Mouse (Mus musculus) forebrain, embryonic 13.5 days (tissue): ENCODE data around the gene Tmem98. TPM values are rescaled to one million over a fixed set of nuclear protein-coding genes. Genes with fewer than 3 reads are reported as not detected.

Experiments
- ATAC-seq: fragments of 200-750 bp; cut with Nextera tagmentation; 2 replicates; pipeline ENCODE4 v1.8.0; 2017
- H3K27ac ChIP-seq: fragments of 300-500 bp; sonication (generic); 2 replicates; pipeline ENCODE4 v1.5.1; 2015; ENCODE audit warnings: inconsistent platforms, mild to moderate bottlenecking, moderate library complexity
- H3K27me3 ChIP-seq: fragments of 300-500 bp; sonication (generic); 2 replicates; pipeline ENCODE4 v1.6.1; 2015; ENCODE audit warnings: mild to moderate bottlenecking, inconsistent platforms
- H3K36me3 ChIP-seq: fragments of 300-500 bp; sonication (generic); 2 replicates; pipeline ENCODE4 v1.6.1; 2015; ENCODE audit warnings: mild to moderate bottlenecking, inconsistent platforms; ENCODE audit not compliant: poor library complexity, severe bottlenecking
- H3K4me1 ChIP-seq: fragments of 300-500 bp; sonication (generic); 2 replicates; pipeline ENCODE4 v1.6.1; 2015; ENCODE audit warnings: inconsistent platforms
- H3K4me2 ChIP-seq: fragments of 300-500 bp; sonication (generic); 2 replicates; pipeline ENCODE4 v1.6.1; 2015; ENCODE audit warnings: inconsistent platforms, mild to moderate bottlenecking, moderate library complexity
- H3K4me3 ChIP-seq: fragments of 300-500 bp; sonication (generic); 2 replicates; pipeline ENCODE4 v1.5.1; 2015; ENCODE audit warnings: mild to moderate bottlenecking, inconsistent platforms
- H3K9ac ChIP-seq: fragments of 300-500 bp; sonication (generic); 2 replicates; pipeline ENCODE4 v1.6.1; 2015; ENCODE audit warnings: mild to moderate bottlenecking, inconsistent platforms
- H3K9me3 ChIP-seq: fragments of 300-500 bp; sonication (generic); replicated peaks from 2 replicates; pipeline ENCODE4 v1.6.1; 2016; ENCODE audit warnings: inconsistent platforms
- WGBS: fragments of 180-500 bp; shearing (Covaris S2); methylation state at CpG from one replicate; pipeline ENCODE4 v1.1.7; 2015; 5-methylcytosine and 5-hydroxymethylcytosine counted together
- polyA plus RNA-seq: library from polyadenylated mRNA; unstranded; fragments of >200 nt; fragmentation: Nextera tagmentation; extraction: Ambion mirVana; gene quantifications from 2 replicates; pipeline ENCODE4 v1.2.1, GENCODE M21; 2015

Gene Tmem98
- polyA plus RNA-seq, 1 experiment from 2014 or later: 58.6 TPM

DNA sequence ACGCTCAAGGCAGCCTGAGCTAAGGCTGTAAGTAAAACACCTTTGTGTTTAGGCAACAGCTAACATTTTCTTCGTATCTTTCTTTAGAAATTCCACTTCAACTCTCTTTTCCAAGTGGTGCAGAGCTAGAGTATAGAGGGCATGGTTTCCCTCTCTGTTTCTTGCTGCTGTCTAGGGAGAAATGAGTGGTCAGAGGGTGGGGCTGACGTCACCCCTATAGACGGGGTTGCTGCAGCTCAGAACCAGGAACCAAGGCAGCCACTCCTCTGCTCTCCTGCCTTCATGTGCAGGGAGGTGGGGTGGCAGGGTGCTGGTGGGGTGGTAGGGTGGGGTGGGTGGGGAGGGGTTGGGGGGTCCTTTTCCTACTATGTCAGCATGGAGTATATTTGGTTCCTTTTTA, 25.9 kb downstream of the Tmem98 start:
- Histone ChIP-seq H3K27me3 (no peaks in the 10 kb centered on the region), H3K36me3 (no peaks in the 10 kb centered on the region), H3K27ac (no peak overlapping the region), H3K9me3 (no peaks in the 10 kb centered on the region), H3K4me1 (peaks cover 4% of the 10 kb centered on the region; the same call in 1 of the 2 replicates), H3K4me3 (no peak overlapping the region), H3K9ac (no peak overlapping the region), H3K4me2 (no peak overlapping the region)
- ATAC-seq: no peak
- 77% methylated on average over 4 of the region's 4 CpGs for WGBS

DNA sequence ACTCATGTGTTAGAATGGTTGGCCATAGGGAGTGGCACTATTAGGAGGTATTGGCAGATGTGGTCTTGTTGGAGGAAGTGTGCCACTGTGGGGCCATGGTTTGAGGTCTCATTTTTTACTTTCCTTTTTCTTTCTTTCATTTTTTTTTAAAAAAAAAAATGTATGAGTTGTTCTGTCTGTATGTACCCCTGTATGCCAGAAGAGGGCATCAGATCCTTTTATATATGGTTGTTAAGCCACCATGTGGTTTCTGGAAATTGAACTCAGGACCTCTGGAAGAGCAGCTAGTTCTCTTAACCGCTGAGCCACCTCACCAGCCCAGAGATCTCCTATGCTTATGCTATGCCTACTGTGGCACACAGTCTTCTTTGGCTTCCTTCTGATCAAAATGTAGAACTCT, 28.7 kb downstream of the Tmem98 start:
- no peak for ATAC-seq
- Histone ChIP-seq H3K27ac (no peak overlapping the region), H3K4me3 (no peak overlapping the region), H3K9ac (no peak overlapping the region), H3K4me2 (no peak overlapping the region), H3K4me1 (no peaks in the 10 kb centered on the region), H3K27me3 (peaks cover 15% of the 10 kb centered on the region; the same call in 1 of the 2 replicates), H3K36me3 (no peaks in the 10 kb centered on the region), H3K9me3 (no peaks in the 10 kb centered on the region)
- 67% methylated on average over 1 of the region's 1 CpGs for WGBS

DNA sequence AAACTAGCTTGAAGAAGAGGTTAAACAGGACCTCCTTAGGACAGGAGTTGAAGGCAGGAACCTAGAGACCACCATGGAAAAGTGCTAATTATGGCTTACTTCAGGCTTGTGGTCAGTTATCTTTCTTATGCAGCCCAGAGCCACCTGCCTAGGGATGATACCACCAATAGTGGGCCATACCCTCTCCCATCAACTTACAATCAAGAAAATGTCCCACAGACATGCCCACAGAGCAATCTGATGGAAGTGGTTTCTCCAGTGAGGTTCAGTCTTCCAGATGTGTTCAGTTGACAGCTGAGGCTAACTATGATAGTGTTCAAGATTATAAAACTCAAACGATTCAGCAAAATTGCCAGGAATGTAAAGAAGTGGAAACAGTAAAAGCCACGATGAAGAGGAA, 33.5 kb downstream of the Tmem98 start:
- no peak overlapping the region for H3K27ac ChIP-seq
- H3K27me3 ChIP-seq: peaks cover 27% of the 10 kb centered on the region
- 88% methylated on average over 2 of the region's 2 CpGs for WGBS
- no peak overlapping the region for H3K4me3 ChIP-seq
- no peak overlapping the region for H3K4me2 ChIP-seq
- no peaks in the 10 kb centered on the region for H3K9me3 ChIP-seq
- no peaks in the 10 kb centered on the region for H3K36me3 ChIP-seq
- H3K4me1 ChIP-seq: no peaks in the 10 kb centered on the region
- no peak for ATAC-seq
- H3K9ac ChIP-seq: no peak overlapping the region

DNA sequence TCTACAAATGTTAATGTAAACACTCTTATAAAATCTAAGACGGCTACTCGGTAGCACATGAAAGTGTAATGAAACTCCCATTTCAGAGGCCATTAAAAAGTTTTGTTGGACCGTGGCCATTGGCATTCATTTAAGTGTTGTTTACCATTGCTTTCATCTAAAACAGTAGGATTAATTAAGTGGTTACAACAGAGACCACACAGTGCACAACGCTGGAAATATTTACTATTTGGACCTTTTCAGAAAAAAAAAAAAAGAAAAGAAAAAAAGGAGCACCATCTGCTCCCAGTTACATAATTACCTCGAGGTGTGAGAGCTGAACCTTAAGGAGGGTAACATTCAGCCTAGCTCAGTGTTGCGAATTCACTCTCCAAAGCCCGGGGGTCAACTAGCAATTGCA, 35.5 kb downstream of the Tmem98 start:
- H3K9me3 ChIP-seq: no peaks in the 10 kb centered on the region

DNA sequence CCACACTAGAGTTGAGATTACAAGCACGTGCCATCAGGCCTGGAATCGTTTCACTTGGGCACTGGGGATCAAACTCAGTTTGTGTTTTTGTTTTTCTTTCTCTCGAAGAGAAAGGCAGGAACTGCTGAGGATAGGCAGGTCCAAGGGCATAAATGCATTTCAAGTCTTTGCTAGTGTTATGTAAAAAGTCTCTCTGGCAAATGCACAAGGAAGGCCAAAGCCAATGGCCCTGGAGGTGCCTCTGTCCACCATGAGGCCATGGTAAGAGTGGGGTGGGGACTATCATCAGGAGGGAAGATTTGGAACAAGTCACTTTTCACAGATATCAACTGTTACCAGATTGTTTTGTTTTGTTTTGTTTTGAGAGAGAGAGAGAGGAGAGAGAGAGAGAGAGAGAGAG, 36.1 kb downstream of the Tmem98 start:
- peaks cover 33% of the 10 kb centered on the region for H3K27me3 ChIP-seq
- no peaks in the 10 kb centered on the region for H3K4me1 ChIP-seq
- no peak overlapping the region for H3K9ac ChIP-seq
- no peak overlapping the region for H3K4me2 ChIP-seq
- no peaks in the 10 kb centered on the region for H3K36me3 ChIP-seq
- no peak for ATAC-seq
- no peaks in the 10 kb centered on the region for H3K9me3 ChIP-seq
- 59% methylated on average over 3 of the region's 3 CpGs for WGBS
- H3K4me3 ChIP-seq: no peak overlapping the region
- H3K27ac ChIP-seq: no peak overlapping the region

More for the DNA sequence above, 35.5 kb downstream of the Tmem98 start:
- H3K27ac ChIP-seq: no peak overlapping the region
- no peak overlapping the region for H3K4me2 ChIP-seq
- H3K27me3 ChIP-seq: peaks cover 27% of the 10 kb centered on the region
- H3K36me3 ChIP-seq: no peaks in the 10 kb centered on the region
- H3K4me3 ChIP-seq: no peak overlapping the region
- H3K9ac ChIP-seq: no peak overlapping the region
- no peaks in the 10 kb centered on the region for H3K4me1 ChIP-seq
- 37% methylated on average over 7 of the region's 7 CpGs for WGBS
- no peak for ATAC-seq

DNA sequence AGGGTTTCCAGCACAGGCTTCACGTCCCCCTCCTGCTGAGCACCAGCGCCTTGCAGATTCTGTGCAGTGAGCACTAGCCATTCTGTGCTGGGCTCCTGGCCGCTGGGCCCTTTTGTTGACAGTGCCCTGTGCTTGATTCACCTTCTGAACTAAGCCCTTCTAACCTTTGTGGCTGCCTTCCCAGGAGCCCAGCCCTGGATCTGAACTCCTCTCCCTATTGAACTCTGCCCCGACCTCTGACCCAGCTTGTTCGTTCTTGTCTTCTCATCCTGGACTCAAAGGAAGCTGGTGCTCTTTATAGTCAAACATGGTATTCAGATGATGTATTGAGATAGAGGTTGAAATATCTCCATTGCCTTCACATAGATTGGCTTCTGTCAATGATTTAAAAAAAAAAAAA, 38.2 kb downstream of the Tmem98 start:
- WGBS: 61% methylated on average over 5 of the region's 5 CpGs

DNA sequence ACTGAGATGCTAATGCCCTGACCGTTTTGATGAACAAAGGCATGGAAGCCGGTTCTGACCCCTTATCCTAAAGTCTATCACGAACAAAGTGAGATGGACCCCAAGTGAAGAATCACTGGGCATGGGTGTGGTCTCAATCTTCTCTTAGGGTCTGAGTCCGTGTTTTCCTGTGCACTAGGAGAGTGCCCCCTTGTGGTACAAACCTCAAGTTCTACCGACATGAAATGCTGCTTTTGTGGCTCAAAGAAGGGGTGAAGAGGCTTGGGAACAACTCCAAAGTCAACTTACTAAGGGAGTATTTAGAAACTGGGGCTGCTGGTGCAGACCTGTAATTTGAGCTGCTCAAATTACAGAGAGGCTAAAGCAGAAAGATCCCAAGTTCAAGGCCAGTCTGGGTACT, 41.9 kb downstream of the Tmem98 start:
- no peak for ATAC-seq
- Histone ChIP-seq H3K4me3 (no peak overlapping the region), H3K36me3 (no peaks in the 10 kb centered on the region), H3K27ac (no peak overlapping the region), H3K27me3 (peaks cover 13% of the 10 kb centered on the region), H3K4me1 (peaks cover 9% of the 10 kb centered on the region), H3K4me2 (no peak overlapping the region), H3K9me3 (no peaks in the 10 kb centered on the region), H3K9ac (no peak overlapping the region)
- WGBS: 48% methylated on average over 5 of the region's 5 CpGs

More for the DNA sequence above, 38.2 kb downstream of the Tmem98 start:
- Histone ChIP-seq H3K27me3 (peaks cover 23% of the 10 kb centered on the region), H3K4me2 (no peak overlapping the region), H3K4me1 (peaks cover 6% of the 10 kb centered on the region), H3K4me3 (no peak overlapping the region), H3K9me3 (no peaks in the 10 kb centered on the region), H3K9ac (no peak overlapping the region), H3K27ac (no peak overlapping the region), H3K36me3 (no peaks in the 10 kb centered on the region)
- ATAC-seq: no peak

DNA sequence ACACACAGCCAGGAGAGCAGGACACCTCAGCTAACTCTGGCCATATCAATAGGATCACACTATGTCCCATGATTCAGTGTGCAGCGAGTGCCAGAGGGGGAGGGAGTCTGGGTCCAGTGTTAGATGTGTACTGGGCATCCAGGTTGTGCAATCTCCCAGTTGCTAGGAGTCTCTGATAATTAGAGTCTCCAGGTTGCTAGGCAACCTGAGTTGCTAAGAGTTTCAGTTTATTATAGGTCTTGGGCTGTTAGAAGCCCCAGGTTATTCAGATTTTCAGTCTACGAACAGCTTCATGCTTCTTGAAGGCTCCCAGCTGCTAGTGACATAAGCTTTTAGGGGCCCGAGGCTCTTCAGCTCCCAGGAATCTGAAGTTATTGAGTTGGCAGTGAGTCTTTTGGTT, 43.0 kb downstream of the Tmem98 start:
- Histone ChIP-seq H3K9ac (no peak overlapping the region), H3K27ac (no peak overlapping the region), H3K4me1 (peaks cover 9% of the 10 kb centered on the region), H3K4me2 (no peak overlapping the region), H3K27me3 (0 out of 2 replicates have a peak, but pooled peaks cover 6% of the 10 kb centered on the region), H3K36me3 (no peaks in the 10 kb centered on the region), H3K9me3 (no peaks in the 10 kb centered on the region), H3K4me3 (no peak overlapping the region)
- no peak for ATAC-seq
- WGBS: 35% methylated on average over 3 of the region's 3 CpGs

DNA sequence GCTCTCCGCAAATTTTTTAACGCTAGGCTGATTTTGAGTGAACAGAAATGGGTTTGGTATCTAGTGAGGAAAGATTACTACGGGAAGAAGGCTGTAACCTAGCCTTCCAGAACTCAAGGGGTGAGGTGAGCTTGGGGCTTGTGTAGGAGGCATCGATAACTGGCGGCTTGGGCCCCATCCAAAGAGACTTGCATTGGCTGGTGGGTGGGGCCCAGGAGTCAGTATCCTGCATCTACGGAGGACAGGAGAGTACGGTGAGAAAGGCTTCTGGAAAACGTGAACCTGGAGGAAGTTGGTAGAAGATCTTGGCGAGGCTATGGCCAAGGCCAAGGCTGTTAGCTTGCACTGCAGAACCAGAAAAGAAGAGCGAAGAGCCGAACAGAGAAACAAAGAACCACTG, 44.5 kb downstream of the Tmem98 start:
- no peak for ATAC-seq
- no peak overlapping the region for H3K4me2 ChIP-seq
- H3K27ac ChIP-seq: no peak overlapping the region
- H3K9me3 ChIP-seq: no peaks in the 10 kb centered on the region
- no peak overlapping the region for H3K4me3 ChIP-seq
- peaks cover 9% of the 10 kb centered on the region for H3K4me1 ChIP-seq
- no peaks in the 10 kb centered on the region for H3K36me3 ChIP-seq
- H3K9ac ChIP-seq: no peak overlapping the region
- 0 out of 2 replicates have a peak, but pooled peaks cover 6% of the 10 kb centered on the region for H3K27me3 ChIP-seq
- WGBS: 90% methylated on average over 11 of the region's 11 CpGs

DNA sequence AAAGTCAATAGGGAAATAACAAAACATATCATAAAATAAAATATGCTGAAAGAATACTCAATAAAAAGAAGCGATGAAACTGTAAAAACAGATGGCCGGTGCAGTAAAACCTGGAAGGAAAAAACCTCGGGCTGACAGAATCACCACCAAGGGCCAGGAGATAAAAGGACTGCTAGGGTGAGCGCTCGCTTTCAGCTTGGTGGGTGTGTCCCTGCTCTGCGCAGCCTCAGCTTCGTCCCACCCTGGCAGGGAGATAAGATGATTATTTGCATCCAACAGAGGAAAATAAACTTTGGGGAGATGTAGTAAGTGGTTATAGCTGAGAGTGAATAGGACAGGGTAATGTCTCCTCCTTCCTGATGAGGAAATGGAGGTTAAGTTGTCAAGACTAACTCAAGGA, 44.9 kb downstream of the Tmem98 start:
- Histone ChIP-seq H3K9ac (no peak overlapping the region), H3K27ac (no peak overlapping the region), H3K27me3 (0 out of 2 replicates have a peak, but pooled peaks cover 6% of the 10 kb centered on the region), H3K9me3 (no peaks in the 10 kb centered on the region), H3K4me2 (no peak overlapping the region), H3K4me3 (no peak overlapping the region), H3K36me3 (no peaks in the 10 kb centered on the region), H3K4me1 (peaks cover 9% of the 10 kb centered on the region)
- no peak for ATAC-seq
- 73% methylated on average over 7 of the region's 7 CpGs for WGBS

DNA sequence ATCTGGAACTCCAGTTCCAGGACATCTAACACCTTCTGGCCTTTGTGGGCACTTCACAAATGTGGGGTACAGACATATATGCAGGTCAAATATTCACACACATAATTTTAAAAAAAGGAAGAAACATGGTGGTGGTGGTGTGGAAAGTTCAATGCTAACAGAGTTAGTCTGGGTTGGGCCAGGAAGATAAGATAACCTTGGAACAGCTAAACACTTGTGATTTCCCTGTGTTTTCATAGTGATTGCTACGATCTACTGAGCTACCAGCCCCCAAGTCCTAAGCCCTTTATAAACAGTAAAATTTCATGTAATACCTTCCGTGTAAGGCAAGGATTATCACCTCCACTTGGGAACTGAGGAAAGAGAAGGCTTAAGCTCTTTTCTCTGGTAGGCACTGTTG, 46.9 kb downstream of the Tmem98 start:
- ATAC-seq: no peak
- Histone ChIP-seq H3K4me1 (peaks cover 9% of the 10 kb centered on the region), H3K4me3 (no peak overlapping the region), H3K36me3 (no peaks in the 10 kb centered on the region), H3K27me3 (no peaks in the 10 kb centered on the region), H3K9me3 (no peaks in the 10 kb centered on the region), H3K4me2 (no peak overlapping the region), H3K9ac (no peak overlapping the region), H3K27ac (no peak overlapping the region)
- WGBS: 90% methylated on average over 2 of the region's 2 CpGs

DNA sequence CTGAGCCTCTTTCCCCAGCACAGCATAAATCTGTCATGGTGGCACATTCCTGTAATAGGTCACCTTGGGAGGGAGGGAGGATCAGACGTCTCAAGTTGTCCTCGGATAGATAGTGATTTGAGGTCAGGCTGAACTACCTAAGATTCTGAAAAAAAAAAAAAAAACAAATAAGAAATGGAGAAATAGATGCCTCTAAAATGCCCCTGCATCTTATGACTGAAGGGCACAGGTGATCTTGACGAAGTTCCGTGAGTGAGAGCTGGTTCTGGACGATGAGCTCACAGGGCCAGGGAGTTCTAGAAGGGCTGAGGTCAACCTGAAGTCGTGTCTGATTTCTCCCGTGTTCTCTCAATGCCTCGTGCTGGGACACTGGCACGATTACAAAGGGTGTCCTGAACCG, 48.1 kb downstream of the Tmem98 start, which contains the start of gene Spaca3:
TSS of gene Spaca3 (plus strand) at position 301 of the 400 bp plus-strand sequence.
- Histone ChIP-seq H3K27ac (no peak within 1 kb of the TSS), H3K36me3 (no peaks in the 10 kb centered on the region), H3K9me3 (no peaks in the 10 kb centered on the region), H3K9ac (no peak within 1 kb of the TSS), H3K27me3 (no peaks in the 10 kb centered on the region), H3K4me2 (no peak within 1 kb of the TSS), H3K4me3 (no peak within 1 kb of the TSS), H3K4me1 (peaks cover 4% of the 10 kb centered on the region)
- 78% methylated on average over 10 of the region's 10 CpGs for WGBS
- no peak for ATAC-seq

DNA sequence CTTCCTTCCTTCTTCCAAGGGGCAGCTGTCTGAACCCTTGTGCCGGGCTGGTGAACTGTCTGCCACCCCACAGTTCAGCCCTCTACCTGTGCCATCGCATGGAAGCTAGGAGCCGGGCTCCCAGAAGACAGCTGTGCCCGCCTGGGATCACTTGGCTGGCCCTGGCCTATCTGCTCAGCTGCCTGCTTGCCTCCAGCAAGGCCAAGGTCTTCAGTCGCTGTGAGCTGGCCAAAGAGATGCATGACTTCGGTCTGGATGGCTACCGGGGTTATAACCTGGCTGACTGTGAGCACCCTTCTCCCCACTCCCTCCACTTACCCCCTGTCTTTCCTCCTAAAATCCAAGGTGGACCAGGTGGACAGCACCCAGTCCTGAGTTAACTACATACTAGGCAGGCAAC, 53.0 kb downstream of the Tmem98 start:
- WGBS: 95% methylated on average over 7 of the region's 7 CpGs
- Histone ChIP-seq H3K4me1 (no peaks in the 10 kb centered on the region), H3K36me3 (no peaks in the 10 kb centered on the region), H3K9ac (no peak overlapping the region), H3K27ac (no peak overlapping the region), H3K4me2 (no peak overlapping the region), H3K4me3 (no peak overlapping the region), H3K27me3 (no peaks in the 10 kb centered on the region), H3K9me3 (no peaks in the 10 kb centered on the region)
- no peak for ATAC-seq
